Mouse (Mus musculus): ENCODE data around the gene Gpr61.

Gene Gpr61

GRCm38 (mm10) chr3:108154656-108155055 is at the start of gene Gpr61:
TSS of gene Gpr61 (minus strand) at chr3:108154882.
- peak; percentile 55 for DNase-seq (ENCODE audit: low spot score)

GRCm38 (mm10) chr3:108204470-108204869 is 49.8 kb upstream of the Gpr61 start:
- DNase-seq (ENCODE audit: low spot score), result no peak

DNA sequence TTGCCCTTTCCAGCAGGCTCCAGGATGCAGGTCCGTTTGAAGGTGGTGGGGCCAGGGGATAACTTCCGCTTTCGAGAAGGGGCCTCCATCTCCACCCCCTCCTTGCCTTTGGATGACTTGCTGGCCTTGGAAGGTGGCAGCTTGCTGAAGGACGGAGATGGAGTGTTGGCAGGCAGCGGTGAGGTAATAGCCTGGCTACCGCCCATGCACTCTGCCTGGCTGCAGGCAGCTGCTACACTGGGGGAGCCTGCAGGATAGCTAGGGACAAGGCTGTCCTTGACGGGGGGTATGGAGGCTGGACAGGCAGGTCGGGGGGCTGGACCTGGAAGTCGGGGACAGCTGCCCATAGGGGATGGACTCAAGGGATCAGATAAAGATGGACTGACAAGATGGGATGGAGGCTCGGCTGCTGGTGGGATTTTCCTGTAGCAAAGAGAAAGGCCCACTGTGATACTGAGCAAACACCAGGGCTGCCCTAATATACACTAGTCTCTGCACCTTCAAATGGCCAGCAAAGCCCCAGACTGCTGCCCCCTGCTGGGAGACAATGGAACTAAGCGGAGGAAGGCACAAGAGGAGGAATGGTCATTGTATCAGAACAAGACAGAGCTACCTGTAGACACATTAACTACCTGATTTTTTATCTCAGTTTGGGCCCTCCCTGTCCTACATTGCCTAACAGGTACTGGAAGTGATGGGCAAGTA is 49.1 kb upstream of the Gpr61 start:
- DNase-seq (ENCODE audit: low spot score), result peak; percentile 76

GRCm38 (mm10) chr3:108203212-108203611 is 48.5 kb upstream of the Gpr61 start:
- DNase-seq (ENCODE audit: low spot score), result no peak

DNA sequence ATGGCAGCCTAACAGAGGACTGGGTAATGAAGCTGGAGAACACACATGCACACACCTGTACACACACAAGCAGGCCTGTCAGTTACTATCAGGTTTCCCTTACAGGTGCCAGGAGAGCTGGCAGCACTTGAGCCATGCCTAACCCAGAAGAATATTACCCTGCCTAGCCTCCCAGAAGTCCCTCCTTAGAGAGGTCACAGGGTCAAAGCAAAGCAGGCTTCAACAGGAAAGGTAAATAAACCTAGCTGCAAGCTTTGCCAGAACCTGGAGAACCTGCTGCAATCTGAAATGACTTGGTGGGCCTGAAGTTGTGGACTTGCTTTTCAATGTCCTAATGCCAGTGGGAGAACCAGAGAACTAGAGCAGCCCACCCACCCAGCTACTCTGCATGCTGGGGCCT is 47.8 kb upstream of the Gpr61 start:
- DNase-seq (ENCODE audit: low spot score), result no peak

GRCm38 (mm10) chr3:108200329-108201323 is 45.9 kb upstream of the Gpr61 start, which contains the start of gene Cyb561d1:
TSS of gene Cyb561d1 (minus strand) at chr3:108201212.
- peak; percentile 85 for DNase-seq (ENCODE audit: low spot score)

DNA sequence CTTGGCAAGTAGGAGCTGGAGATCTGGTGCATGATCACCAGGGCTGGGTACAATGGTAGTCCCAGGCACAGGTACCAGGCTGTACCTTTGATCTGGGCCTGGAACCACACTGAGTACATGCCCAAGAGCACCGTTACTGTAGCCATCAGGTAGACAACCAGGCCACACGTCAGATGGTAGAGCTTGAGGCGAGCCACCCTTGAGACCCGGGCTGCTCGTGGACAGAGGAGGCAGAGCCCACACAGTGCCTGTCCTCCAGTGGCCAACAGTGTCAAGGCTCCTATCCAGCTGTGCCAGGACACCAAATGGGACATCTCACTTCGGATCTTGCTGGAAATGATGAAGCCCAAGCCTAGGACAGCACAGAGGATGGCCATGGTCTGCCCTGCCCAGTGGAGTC is 44.5 kb upstream of the Gpr61 start:
- no peak for DNase-seq (ENCODE audit: low spot score)

- DNase-seq (ENCODE audit: low spot score), result no peak
Observed at GRCm38 (mm10) chr3:108197066-108197497, 42.4 kb upstream of the Gpr61 start.

GRCm38 (mm10) chr3:108195941-108196590 is 41.4 kb upstream of the Gpr61 start:
- DNase-seq (ENCODE audit: low spot score), result no peak

- no peak for DNase-seq (ENCODE audit: low spot score)
Observed at GRCm38 (mm10) chr3:108195287-108195686, 40.6 kb upstream of the Gpr61 start.

GRCm38 (mm10) chr3:108193686-108194085 is 39.0 kb upstream of the Gpr61 start:
- DNase-seq (ENCODE audit: low spot score), result no peak

GRCm38 (mm10) chr3:108189897-108190296 is 35.2 kb upstream of the Gpr61 start:
- DNase-seq (ENCODE audit: low spot score), result no peak

DNA sequence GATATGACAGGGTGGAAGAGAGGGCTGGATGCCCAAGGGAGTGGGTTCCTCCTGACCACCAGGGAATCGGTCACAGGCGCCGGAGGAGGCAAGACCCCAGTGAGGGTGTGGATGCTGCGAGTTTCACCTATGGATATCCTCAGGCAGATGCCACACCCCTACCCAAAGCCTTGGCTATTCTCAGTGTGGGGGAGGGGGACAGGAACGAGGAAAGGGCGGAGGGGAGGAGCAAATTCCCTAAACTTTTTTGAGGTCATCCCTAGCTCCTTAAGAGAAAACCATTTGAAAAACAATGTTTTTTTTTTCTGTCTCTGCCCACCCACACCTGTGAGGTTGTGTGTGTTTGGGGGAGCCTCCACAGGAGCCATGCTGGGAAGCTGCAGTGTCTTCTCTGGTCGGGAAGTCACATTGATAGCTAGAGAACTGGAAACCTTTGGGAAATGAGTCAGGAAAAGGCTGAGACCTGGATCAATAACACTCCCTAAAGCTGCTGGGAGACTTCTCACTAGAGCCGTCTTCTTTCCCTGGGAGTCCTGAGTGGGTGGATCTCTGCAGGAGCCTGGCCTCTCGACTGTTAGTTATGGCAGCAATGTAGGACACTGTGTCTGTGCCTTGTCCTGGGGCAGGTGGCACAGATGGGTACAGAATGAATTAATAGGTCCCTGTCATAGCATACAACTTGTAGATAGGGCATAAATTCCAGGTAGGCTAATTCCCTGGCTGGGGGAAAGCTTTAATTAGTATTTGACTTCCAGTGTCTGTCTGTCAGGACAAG is 34.2 kb upstream of the Gpr61 start:
- no peak for DNase-seq (ENCODE audit: low spot score)

- no peak for DNase-seq (ENCODE audit: low spot score)
Observed at GRCm38 (mm10) chr3:108187111-108187795, 32.6 kb upstream of the Gpr61 start.

DNA sequence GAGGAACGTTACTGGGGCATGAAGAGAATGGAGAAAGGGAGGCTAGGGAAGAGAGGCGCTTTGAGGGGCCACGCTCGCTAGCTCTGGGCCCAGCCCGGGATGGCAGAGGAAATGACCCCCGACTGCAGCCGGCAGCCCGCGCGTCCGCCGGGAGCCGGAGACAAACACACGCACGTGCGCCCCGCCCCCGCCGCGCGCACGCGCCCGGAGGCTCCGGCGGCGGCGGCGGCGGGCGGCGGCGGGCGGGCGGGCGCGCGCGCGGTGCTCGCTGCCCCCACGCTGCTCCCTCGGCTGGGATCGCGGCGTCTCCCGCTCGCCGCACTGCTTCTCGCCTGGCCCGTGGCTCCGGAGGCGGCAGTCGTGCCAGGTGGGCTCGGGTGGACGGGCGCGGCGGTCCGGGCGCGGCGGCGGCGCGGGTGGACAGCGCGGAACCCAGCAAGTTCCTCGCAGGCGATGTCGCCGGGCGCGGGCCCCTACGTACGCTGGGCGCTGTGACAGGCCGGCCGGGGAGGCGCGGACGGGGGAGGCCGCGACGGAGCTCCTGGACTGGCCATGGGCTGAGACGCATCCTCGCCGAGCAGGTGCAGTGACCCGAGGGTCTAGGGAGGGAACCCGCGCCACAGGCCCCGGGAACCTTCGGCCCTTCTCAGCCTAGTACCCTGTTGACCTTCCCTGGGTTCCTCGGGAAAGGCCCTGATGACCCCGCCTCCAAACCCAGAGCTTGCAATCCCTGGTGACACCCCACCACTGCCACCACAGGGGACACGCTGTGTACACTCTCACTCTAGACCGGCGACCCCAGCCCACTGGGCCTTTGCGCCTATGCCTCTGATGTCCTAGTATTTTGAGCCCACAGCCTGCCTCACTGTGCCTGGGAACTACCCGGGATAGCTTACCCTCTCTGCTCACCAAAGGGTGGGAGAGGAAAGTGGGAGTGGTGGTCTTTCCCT is 31.7 kb upstream of the Gpr61 start, which contains the start of gene Amigo1:
Gene Amigo1, plus strand, starts transcription at position 238 of the 950 bp plus-strand sequence.
- no peak for DNase-seq (ENCODE audit: low spot score)

DNA sequence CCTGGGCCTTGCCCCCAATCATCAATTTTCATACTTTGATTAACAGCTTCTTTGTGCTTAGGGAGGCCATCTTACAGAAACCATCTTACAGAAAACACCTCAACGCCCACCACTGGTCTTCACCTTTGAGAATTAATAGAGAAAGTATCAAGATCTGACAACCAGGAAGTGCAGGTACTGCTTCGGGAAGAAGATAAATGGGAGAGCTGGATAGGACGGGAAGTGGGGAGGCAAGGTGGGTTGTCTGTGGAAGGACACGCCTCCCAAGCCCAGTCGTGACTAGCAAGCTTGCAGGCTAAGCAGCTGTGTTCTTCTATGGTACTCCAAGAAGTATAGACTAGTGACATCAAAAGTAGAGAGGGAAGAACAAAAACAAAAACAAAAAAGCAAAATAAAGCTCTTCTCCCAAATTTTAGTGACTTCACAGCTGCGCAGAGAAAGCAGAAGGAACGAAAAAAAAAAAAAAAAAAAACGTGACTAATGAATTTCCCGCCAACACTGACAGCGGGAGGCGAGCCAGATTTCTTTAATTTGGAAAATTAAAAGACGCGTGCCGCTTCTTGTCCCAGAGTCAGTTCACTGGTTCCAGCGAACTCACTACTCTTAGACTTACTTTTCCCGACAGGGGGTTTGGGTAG is 30.9 kb upstream of the Gpr61 start:
- DNase-seq (ENCODE audit: low spot score), result no peak

GRCm38 (mm10) chr3:108184742-108185141 is 30.1 kb upstream of the Gpr61 start:
- DNase-seq (ENCODE audit: low spot score), result no peak

- DNase-seq (ENCODE audit: low spot score), result no peak
Observed at GRCm38 (mm10) chr3:108180514-108180913, 25.8 kb upstream of the Gpr61 start.
